Mouse (Mus musculus) layer of hippocampus, adult 8-10 months (tissue): ENCODE measurements at regions not wholly inside any gene's neighbourhood (a gene's known extent, or its start where the extent isn't known, plus 50 kb on each side); places are given as distances from the start of the nearest gene placed in this dataset.

ENCODE experiments used
- DNase-seq, 2 experiments: peaks; one replicate each; pipeline ENCODE4 v3.0.0; 2022; ENCODE audit warnings: low spot score in 2 of 2

GRCm38 (mm10) chr15:61051363-61051762 lies 128.6 kb upstream of the A1bg start:
- no peak for DNase-seq

GRCm38 (mm10) chr15:61009509-61009908 lies 86.7 kb upstream of the A1bg start:
- no peak for DNase-seq

- no peak for DNase-seq
These were observed 84.7 kb upstream of the A1bg start for GRCm38 (mm10) chr15:61007461-61008059.

GRCm38 (mm10) chr15:61006608-61007007 lies 83.8 kb upstream of the A1bg start:
- no peak for DNase-seq

DNA sequence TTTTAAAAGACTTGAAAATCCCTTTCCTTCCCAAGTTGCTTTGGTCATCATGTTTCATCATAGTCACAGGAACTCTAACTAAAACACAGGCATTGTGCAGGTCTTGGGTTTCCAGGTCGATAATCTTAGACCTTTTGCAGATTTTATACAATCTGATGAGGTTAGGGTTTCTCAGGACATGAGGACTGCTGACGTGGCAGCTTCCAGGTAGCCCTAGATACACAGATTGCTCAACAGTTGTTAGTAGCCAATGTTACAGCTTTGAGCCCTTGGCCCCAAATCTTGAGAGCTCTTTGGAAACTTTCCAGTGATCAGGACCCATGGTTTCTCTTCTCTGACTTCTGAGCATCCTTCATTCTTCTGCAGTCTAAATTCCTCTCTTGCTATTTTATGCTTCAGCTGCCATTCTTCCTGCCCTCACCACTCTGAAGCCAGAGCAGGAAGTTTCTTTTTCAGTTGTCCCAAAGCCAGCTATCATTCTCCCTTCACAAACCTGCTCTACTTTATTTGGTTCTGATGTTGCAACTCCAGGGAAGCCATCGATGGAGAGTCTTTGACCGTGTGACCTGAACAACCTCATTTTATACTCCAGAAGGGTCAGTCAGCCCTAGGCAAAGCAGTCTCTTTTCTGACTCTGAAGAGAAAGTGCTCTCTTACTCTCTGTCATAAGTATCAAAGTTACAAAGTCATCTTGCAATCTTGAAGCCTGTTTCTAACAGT lies 71.3 kb upstream of the A1bg start:
- no peak for DNase-seq

DNA sequence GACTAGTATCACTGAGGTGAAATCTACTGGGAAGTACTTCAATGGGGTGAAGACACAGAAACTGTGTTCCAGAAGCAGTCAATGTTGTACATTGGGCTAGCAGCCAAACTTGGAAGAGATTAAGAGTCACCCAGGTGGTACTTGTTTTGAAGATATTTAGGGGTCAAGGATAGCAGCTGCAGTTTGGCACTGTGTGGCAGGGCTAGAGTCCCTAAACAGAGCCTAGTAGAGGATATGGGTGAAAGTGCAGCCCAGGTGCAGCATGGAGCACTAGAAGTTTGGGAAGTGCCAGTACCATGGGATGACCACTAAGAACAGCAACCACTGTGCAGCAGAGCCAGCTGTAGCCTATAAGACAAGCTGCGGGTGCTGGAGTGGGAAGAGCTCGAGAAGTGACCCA lies 70.6 kb upstream of the A1bg start:
- no peak for DNase-seq

- no peak for DNase-seq
These were observed 59.8 kb upstream of the A1bg start for GRCm38 (mm10) chr15:60982576-60982975.
